Mouse (Mus musculus) heart, embryonic 11.5 days (tissue): ENCODE measurements around the gene Gm10037. TPM values are rescaled to one million over a fixed set of nuclear protein-coding genes. Genes with fewer than 3 reads are reported as not detected.
"Not testable (repeated sequence)": the region's sequence is repeated elsewhere in the genome, so short reads cannot be mapped to it uniquely, and the experiment has no call there.

Source experiments
- ATAC-seq: fragments of 200-750 bp; cut with Nextera tagmentation; replicated peaks from 2 replicates; pipeline ENCODE4 v1.8.0; 2017; ENCODE audit warnings: moderate library complexity; ENCODE audit not compliant: insufficient number of reproducible peaks, low FRiP score, low TSS enrichment
- H3K27ac ChIP-seq: fragments of 300-500 bp; sonication (generic); 2 replicates; pipeline ENCODE4 v1.5.1; 2014; ENCODE audit warnings: mild to moderate bottlenecking, low read depth, low read length
- H3K27me3 ChIP-seq: fragments of 300-500 bp; sonication (generic); 2 replicates; pipeline ENCODE4 v1.6.1; 2014; ENCODE audit warnings: mild to moderate bottlenecking, low read length, mixed read lengths; ENCODE audit not compliant: control insufficient read depth, insufficient read depth
- H3K36me3 ChIP-seq: fragments of 300-500 bp; sonication (generic); 2 replicates; pipeline ENCODE4 v1.6.1; 2014; ENCODE audit warnings: mild to moderate bottlenecking, low read length, moderate library complexity, mixed read lengths; ENCODE audit not compliant: control insufficient read depth, insufficient read depth
- H3K4me1 ChIP-seq: fragments of 300-500 bp; sonication (generic); 2 replicates; pipeline ENCODE4 v1.6.1; 2014; ENCODE audit warnings: low read length; ENCODE audit not compliant: control insufficient read depth, insufficient read depth
- H3K4me2 ChIP-seq: fragments of 300-500 bp; sonication (generic); 2 replicates; pipeline ENCODE4 v1.6.1; 2014; ENCODE audit warnings: mild to moderate bottlenecking, moderate library complexity
- H3K4me3 ChIP-seq: fragments of 300-500 bp; sonication (generic); 2 replicates; pipeline ENCODE4 v1.5.1; 2014; ENCODE audit warnings: low read depth, low read length
- H3K9ac ChIP-seq: fragments of 300-500 bp; sonication (generic); 2 replicates; pipeline ENCODE4 v1.6.1; 2014; ENCODE audit warnings: mild to moderate bottlenecking, low read depth, low read length, moderate library complexity
- H3K9me3 ChIP-seq: fragments of 300-500 bp; sonication (generic); replicated peaks from 2 replicates; pipeline ENCODE4 v1.6.1; 2016; ENCODE audit warnings: low read length; ENCODE audit not compliant: control insufficient read depth
- WGBS: fragments of 180-500 bp; shearing (Covaris S2); extraction: QIAGEN DNeasy Blood & Tissue Kit; methylation state at CpG from one replicate; pipeline ENCODE4 v1.1.7; 2014; ENCODE audit not compliant: insufficient replicate concordance; 5-methylcytosine and 5-hydroxymethylcytosine counted together
- polyA plus RNA-seq: library from polyadenylated mRNA; unstranded; fragments of >200 nt; fragmentation: Nextera tagmentation; extraction: Ambion mirVana; gene quantifications from 2 replicates; pipeline ENCODE4 v1.2.1, GENCODE M21; 2014

The Gm10037 gene
- polyA plus RNA-seq: 1.4 and 1.7 TPM in 2 replicates

- Histone ChIP-seq H3K4me1 (no peaks in the 10 kb centered on the region), H3K4me2 (peak within 1 kb of the TSS; percentile 72), H3K9ac (peak within 1 kb of the TSS; percentile 80), H3K27ac (no peak within 1 kb of the TSS), H3K27me3 (no peaks in the 10 kb centered on the region), H3K36me3 (peaks cover 7% of the 10 kb centered on the region), H3K9me3 (no peaks in the 10 kb centered on the region; the same call in 1 of the 2 replicates), H3K4me3 (peak within 1 kb of the TSS; percentile 64)
- WGBS: 5% methylated on average over 14 of the region's 14 CpGs
- ATAC-seq: 0 out of 2 replicates have a peak, but pooled peaks have one; percentile 63
Observed at GRCm38 (mm10) chr13:67830911-67831336, at the start of gene Gm10037. TSS of gene Gm10037 (plus strand) at chr13:67831106.

- Histone ChIP-seq H3K4me2 (no peak overlapping the region), H3K9me3 (no peaks in the 10 kb centered on the region), H3K9ac (no peak overlapping the region), H3K4me1 (no peaks in the 10 kb centered on the region), H3K36me3 (peaks cover 4% of the 10 kb centered on the region; the same call in 1 of the 2 replicates), H3K27me3 (no peaks in the 10 kb centered on the region), H3K27ac (no peak overlapping the region), H3K4me3 (no peak overlapping the region)
- WGBS: 87% methylated on average over 10 of the region's 10 CpGs
- ATAC-seq: no peak
Observed at GRCm38 (mm10) chr13:67791921-67792455, 38.9 kb upstream of the Gm10037 start.

- ATAC-seq: no peak
- no peak overlapping the region for H3K4me3 ChIP-seq
- H3K27ac ChIP-seq: no peak overlapping the region
- no peaks in the 10 kb centered on the region for H3K36me3 ChIP-seq
- WGBS: 81% methylated on average over 3 of the region's 3 CpGs
- H3K27me3 ChIP-seq: no peaks in the 10 kb centered on the region
- no peak overlapping the region for H3K4me2 ChIP-seq
- no peak overlapping the region for H3K9ac ChIP-seq
- H3K4me1 ChIP-seq: no peaks in the 10 kb centered on the region
- no peaks in the 10 kb centered on the region for H3K9me3 ChIP-seq
Observed at GRCm38 (mm10) chr13:67798618-67799017, 32.3 kb upstream of the Gm10037 start.

GRCm38 (mm10) chr13:67799151-67799550 is 31.8 kb upstream of the Gm10037 start:
- not testable (repeated sequence) for H3K9ac ChIP-seq, H3K4me1 ChIP-seq, H3K27me3 ChIP-seq, H3K36me3 ChIP-seq, H3K4me3 ChIP-seq, H3K27ac ChIP-seq, ATAC-seq, H3K4me2 ChIP-seq, H3K9me3 ChIP-seq
- 89% methylated on average over 3 of the region's 3 CpGs for WGBS

GRCm38 (mm10) chr13:67811651-67812210 is 19.2 kb upstream of the Gm10037 start:
- H3K36me3 ChIP-seq: no peaks in the 10 kb centered on the region
- 52% methylated on average over 1 of the region's 1 CpGs for WGBS
- no peak overlapping the region for H3K27ac ChIP-seq
- H3K9me3 ChIP-seq: no peaks in the 10 kb centered on the region
- no peak overlapping the region for H3K4me3 ChIP-seq
- ATAC-seq: no peak
- no peaks in the 10 kb centered on the region for H3K4me1 ChIP-seq
- H3K9ac ChIP-seq: no peak overlapping the region
- H3K4me2 ChIP-seq: no peak overlapping the region
- no peaks in the 10 kb centered on the region for H3K27me3 ChIP-seq

- Histone ChIP-seq H3K27me3 (no peaks in the 10 kb centered on the region), H3K9me3 (no peaks in the 10 kb centered on the region), H3K4me1 (no peaks in the 10 kb centered on the region), H3K4me3 (peak overlapping the region; percentile 84), H3K9ac (no peak overlapping the region; the same call in 1 of the 2 replicates), H3K36me3 (no peaks in the 10 kb centered on the region), H3K4me2 (peak overlapping the region; percentile 76; the same call in 1 of the 2 replicates), H3K27ac (no peak overlapping the region; the same call in 1 of the 2 replicates)
- 73% methylated on average over 8 of the region's 8 CpGs for WGBS
- no peak for ATAC-seq
Observed at GRCm38 (mm10) chr13:67812961-67813709, 17.8 kb upstream of the Gm10037 start.

- peak; percentile 94 for ATAC-seq
- peak within 1 kb of the TSS; percentile 77 for H3K9ac ChIP-seq
- H3K27ac ChIP-seq: peak within 1 kb of the TSS; percentile 85
- H3K36me3 ChIP-seq: no peaks in the 10 kb centered on the region
- no peaks in the 10 kb centered on the region for H3K9me3 ChIP-seq
- 4% methylated on average over 31 of the region's 31 CpGs for WGBS
- peak within 1 kb of the TSS; percentile 76 for H3K4me2 ChIP-seq
- H3K4me1 ChIP-seq: no peaks in the 10 kb centered on the region
- H3K27me3 ChIP-seq: no peaks in the 10 kb centered on the region
- peak within 1 kb of the TSS; percentile 84 for H3K4me3 ChIP-seq
Observed at GRCm38 (mm10) chr13:67813710-67814660, 16.9 kb upstream of the Gm10037 start, which contains the start of gene Zfp273. TSS of gene Zfp273 (plus strand) at chr13:67813740.

GRCm38 (mm10) chr13:67818636-67819035 is 12.3 kb upstream of the Gm10037 start:
- H3K9ac ChIP-seq: no peak overlapping the region
- ATAC-seq: no peak
- H3K4me1 ChIP-seq: no peaks in the 10 kb centered on the region
- no peaks in the 10 kb centered on the region for H3K27me3 ChIP-seq
- no peaks in the 10 kb centered on the region for H3K9me3 ChIP-seq
- H3K4me2 ChIP-seq: no peak overlapping the region
- no peak overlapping the region for H3K27ac ChIP-seq
- H3K36me3 ChIP-seq: 0 out of 2 replicates have a peak, but pooled peaks cover 2% of the 10 kb centered on the region
- H3K4me3 ChIP-seq: no peak overlapping the region
- 81% methylated on average over 1 of the region's 1 CpGs for WGBS
